Mouse (Mus musculus) cortical plate, adult 2 months (tissue): ENCODE data around the gene Hcn2. TPM values are rescaled to one million over a fixed set of nuclear protein-coding genes. Genes with fewer than 3 reads are reported as not detected.
A peak's percentile ranks its signal among the peaks of the same experiment; 100 is the strongest.
"Not testable (repeated sequence)": the region's sequence is repeated elsewhere in the genome, so short reads cannot be mapped to it uniquely, and the experiment has no call there.

Experiments used
- H3K27ac ChIP-seq: fragments of 200-500 bp; 2 replicates; pipeline ENCODE4 v1.5.1; 2012; ENCODE audit warnings: low read length, control low read depth, inconsistent platforms; ENCODE audit not compliant: insufficient read depth
- H3K4me1 ChIP-seq: fragments of 200-500 bp; 2 replicates; pipeline ENCODE4 v1.6.1; 2011; ENCODE audit warnings: low read length; ENCODE audit not compliant: control insufficient read depth, insufficient read depth
- H3K4me3 ChIP-seq: fragments of 200-500 bp; 2 replicates; pipeline ENCODE4 v1.5.1; 2011; ENCODE audit warnings: mild to moderate bottlenecking, low read length, control low read depth; ENCODE audit not compliant: insufficient read depth
- CTCF ChIP-seq: fragments of 200-500 bp; IDR thresholded peaks from 2 replicates; pipeline ENCODE4 v1.5.1; 2011; ENCODE audit warnings: mild to moderate bottlenecking, control low read depth, low read length; ENCODE audit not compliant: insufficient read depth; ENCODE audit errors: extremely low read depth
- POLR2A ChIP-seq: fragments of 200-500 bp; IDR thresholded peaks from 2 replicates; pipeline ENCODE4 v1.6.1; 2011; ENCODE audit warnings: mild to moderate bottlenecking, low read length, control low read depth; ENCODE audit not compliant: insufficient read depth; ENCODE audit errors: extremely low read depth
- polyA plus RNA-seq: library from polyadenylated mRNA; depleted of rRNA; stranded (reverse); fragments of >200 nt; gene quantifications from 2 replicates; pipeline ENCODE4 v1.2.3, GENCODE M21; 2012

Gene Hcn2
- polyA plus RNA-seq, 1 experiment = 123 TPM

GRCm38 (mm10) chr10:79697916-79698315 lies 18.5 kb upstream of the Hcn2 start:
- TF ChIP-seq CTCF (no peak), POLR2A (no peak)
- Histone ChIP-seq H3K27ac (no peak overlapping the region), H3K4me3 (no peak overlapping the region), H3K4me1 (no peaks in the 10 kb centered on the region; the same call in 1 of the 2 replicates)

- H3K27ac ChIP-seq = peak overlapping the region; percentile 62
Measured at GRCm38 (mm10) chr10:79698459-79698858, 18.0 kb upstream of the Hcn2 start.

GRCm38 (mm10) chr10:79700676-79701075 lies 15.8 kb upstream of the Hcn2 start:
- H3K4me3 ChIP-seq = no peak overlapping the region
- H3K4me1 ChIP-seq = peaks cover 3% of the 10 kb centered on the region
- TF ChIP-seq CTCF (no peak), POLR2A (no peak)
- peak overlapping the region; percentile 49 for H3K27ac ChIP-seq

More at GRCm38 (mm10) chr10:79698459-79698858, 18.0 kb upstream of the Hcn2 start:
- Histone ChIP-seq H3K4me3 (no peak overlapping the region), H3K4me1 (no peaks in the 10 kb centered on the region; the same call in 1 of the 2 replicates)
- TF ChIP-seq POLR2A = no peak
- no peak for TF ChIP-seq CTCF

- H3K4me1 ChIP-seq = peaks cover 7% of the 10 kb centered on the region
- TF ChIP-seq POLR2A (no peak), CTCF (no peak)
- no peak overlapping the region for H3K4me3 ChIP-seq
- peak overlapping the region; percentile 49 for H3K27ac ChIP-seq
Measured at GRCm38 (mm10) chr10:79701443-79702129, 14.8 kb upstream of the Hcn2 start.

GRCm38 (mm10) chr10:79702970-79703369 lies 13.5 kb upstream of the Hcn2 start:
- H3K27ac ChIP-seq, H3K4me3 ChIP-seq, H3K4me1 ChIP-seq: not testable (repeated sequence)

GRCm38 (mm10) chr10:79703541-79703940 lies 12.9 kb upstream of the Hcn2 start:
- Histone ChIP-seq H3K27ac (no peak overlapping the region), H3K4me3 (peak overlapping the region; percentile 83; the same call in 1 of the 2 replicates), H3K4me1 (peaks cover 8% of the 10 kb centered on the region)
- TF ChIP-seq POLR2A = no peak
- TF ChIP-seq CTCF = no peak

- peak within 1 kb of the TSS; percentile 83 for H3K4me3 ChIP-seq
- peak within 1 kb of the TSS; percentile 90 for H3K27ac ChIP-seq
- TF ChIP-seq POLR2A (peak; percentile 91), CTCF (peak; percentile 38)
- H3K4me1 ChIP-seq = peaks cover 8% of the 10 kb centered on the region
Measured at GRCm38 (mm10) chr10:79704065-79704969, 12.1 kb upstream of the Hcn2 start, which contains the start of gene Bsg. TSS of gene Bsg (plus strand) at chr10:79704491.

- peak overlapping the region; percentile 90; the same call in 1 of the 2 replicates for H3K27ac ChIP-seq
- no peak for TF ChIP-seq CTCF
- no peak for TF ChIP-seq POLR2A
Measured at GRCm38 (mm10) chr10:79704970-79705360, 11.5 kb upstream of the Hcn2 start.

GRCm38 (mm10) chr10:79705951-79706350 lies 10.5 kb upstream of the Hcn2 start:
- TF ChIP-seq CTCF = no peak
- no peak for TF ChIP-seq POLR2A
- peak overlapping the region; percentile 83 for H3K4me3 ChIP-seq
- H3K4me1 ChIP-seq = peaks cover 8% of the 10 kb centered on the region
- H3K27ac ChIP-seq = peak overlapping the region; percentile 90

More at GRCm38 (mm10) chr10:79704970-79705360, 11.5 kb upstream of the Hcn2 start:
- Histone ChIP-seq H3K4me3 (peak overlapping the region; percentile 83), H3K4me1 (peaks cover 8% of the 10 kb centered on the region)

- TF ChIP-seq POLR2A (no peak), CTCF (no peak)
- H3K4me3 ChIP-seq = peak overlapping the region; percentile 83
- H3K27ac ChIP-seq = peak overlapping the region; percentile 90
- peaks cover 8% of the 10 kb centered on the region for H3K4me1 ChIP-seq
Measured at GRCm38 (mm10) chr10:79706406-79707094, 9.9 kb upstream of the Hcn2 start.
